Mouse (Mus musculus) intestine, embryonic 15.5 days (tissue): ENCODE results near the gene Cd151. TPM values are rescaled to one million over a fixed set of nuclear protein-coding genes. Genes with fewer than 3 reads are reported as not detected.
A peak's percentile ranks its signal among the peaks of the same experiment; 100 is the strongest.

Experiments used
- ATAC-seq: fragments of 200-750 bp; cut with Nextera tagmentation; 2 replicates; pipeline ENCODE4 v1.8.0; 2017; ENCODE audit warnings: moderate TSS enrichment, moderate library complexity
- H3K27ac ChIP-seq: fragments of 300-500 bp; sonication (generic); 2 replicates; pipeline ENCODE4 v1.5.1; 2015; ENCODE audit warnings: mild to moderate bottlenecking, inconsistent platforms
- H3K27me3 ChIP-seq: fragments of 300-500 bp; sonication (generic); replicated peaks from 2 replicates; pipeline ENCODE4 v1.6.1; 2015; ENCODE audit warnings: inconsistent platforms
- H3K36me3 ChIP-seq: fragments of 300-500 bp; sonication (generic); 2 replicates; pipeline ENCODE4 v1.6.1; 2015; ENCODE audit warnings: inconsistent platforms
- H3K4me1 ChIP-seq: fragments of 300-500 bp; sonication (generic); replicated peaks from 2 replicates; pipeline ENCODE4 v1.6.1; 2015; ENCODE audit warnings: inconsistent platforms
- H3K4me2 ChIP-seq: fragments of 300-500 bp; sonication (generic); replicated peaks from 2 replicates; pipeline ENCODE4 v1.6.1; 2015; ENCODE audit warnings: mild to moderate bottlenecking, inconsistent platforms
- H3K4me3 ChIP-seq: fragments of 300-500 bp; sonication (generic); replicated peaks from 2 replicates; pipeline ENCODE4 v1.5.1; 2015; ENCODE audit warnings: inconsistent platforms
- H3K9ac ChIP-seq: fragments of 300-500 bp; sonication (generic); 2 replicates; pipeline ENCODE4 v1.6.1; 2015; ENCODE audit warnings: inconsistent platforms
- H3K9me3 ChIP-seq: fragments of 300-500 bp; sonication (generic); 2 replicates; pipeline ENCODE4 v1.6.1; 2016; ENCODE audit warnings: inconsistent platforms
- WGBS: fragments of 180-500 bp; shearing (Covaris S2); methylation state at CpG from one replicate; pipeline ENCODE4 v1.1.7; 2015; 5-methylcytosine and 5-hydroxymethylcytosine counted together
- polyA plus RNA-seq: library from polyadenylated mRNA; unstranded; fragments of >200 nt; fragmentation: Nextera tagmentation; extraction: Ambion mirVana; gene quantifications from 2 replicates; pipeline ENCODE4 v1.2.1, GENCODE M21; 2015

Gene Cd151
- polyA plus RNA-seq, 1 experiment from 2014 or later: 21.5 TPM

- Histone ChIP-seq H3K27me3 (peaks cover 47% of the 10 kb centered on the region), H3K36me3 (peaks cover 5% of the 10 kb centered on the region), H3K4me2 (peak overlapping the region; percentile 92), H3K9ac (peak overlapping the region; percentile 62), H3K4me3 (peak overlapping the region; percentile 49), H3K27ac (peak overlapping the region; percentile 56; the same call in 1 of the 2 replicates), H3K9me3 (no peaks in the 10 kb centered on the region), H3K4me1 (peaks cover 44% of the 10 kb centered on the region)
- 16% methylated on average over 5 of the region's 5 CpGs for WGBS
- no peak for ATAC-seq
These were observed 4.8 kb upstream of the Cd151 start for GRCm38 (mm10) chr7:141462333-141462821.

- WGBS: 44% methylated on average over 12 of the region's 12 CpGs
- H3K4me2 ChIP-seq: peak overlapping the region; percentile 52
- ATAC-seq: no peak
- H3K36me3 ChIP-seq: peaks cover 5% of the 10 kb centered on the region
- 0 out of 2 replicates have a peak overlapping the region, but pooled peaks have one; percentile 11 for H3K4me3 ChIP-seq
- H3K27ac ChIP-seq: no peak overlapping the region
- H3K9me3 ChIP-seq: no peaks in the 10 kb centered on the region
- peak overlapping the region; percentile 5; the same call in 1 of the 2 replicates for H3K9ac ChIP-seq
- H3K4me1 ChIP-seq: peaks cover 53% of the 10 kb centered on the region
- H3K27me3 ChIP-seq: peaks cover 47% of the 10 kb centered on the region
These were observed 3.2 kb upstream of the Cd151 start for GRCm38 (mm10) chr7:141463824-141464602.

- no peak for ATAC-seq
- Histone ChIP-seq H3K9ac (peak overlapping the region; percentile 27; the same call in 1 of the 2 replicates), H3K27me3 (peaks cover 47% of the 10 kb centered on the region)
These were observed 2.5 kb upstream of the Cd151 start for GRCm38 (mm10) chr7:141464603-141465201.

GRCm38 (mm10) chr7:141465388-141466044 lies 1.7 kb upstream of the Cd151 start:
- Histone ChIP-seq H3K4me1 (peaks cover 58% of the 10 kb centered on the region), H3K4me2 (no peak overlapping the region)

More at GRCm38 (mm10) chr7:141464603-141465201, 2.5 kb upstream of the Cd151 start:
- H3K27ac ChIP-seq: no peak overlapping the region
- 11% methylated on average over 38 of the region's 38 CpGs for WGBS
- 0 out of 2 replicates have a peak, but pooled peaks cover under 1% of the 10 kb centered on the region for H3K36me3 ChIP-seq
- peak overlapping the region; percentile 11; the same call in 1 of the 2 replicates for H3K4me3 ChIP-seq
- peaks cover 60% of the 10 kb centered on the region for H3K4me1 ChIP-seq
- H3K9me3 ChIP-seq: no peaks in the 10 kb centered on the region
- H3K4me2 ChIP-seq: peak overlapping the region; percentile 52

GRCm38 (mm10) chr7:141466045-141466394 lies 1.2 kb upstream of the Cd151 start:
- H3K27ac ChIP-seq: no peak overlapping the region
- H3K4me1 ChIP-seq: peaks cover 54% of the 10 kb centered on the region
- no peak overlapping the region for H3K4me2 ChIP-seq
- 83% methylated on average over 7 of the region's 7 CpGs for WGBS
- ATAC-seq: no peak
- H3K4me3 ChIP-seq: no peak overlapping the region
- H3K36me3 ChIP-seq: peaks cover 13% of the 10 kb centered on the region
- peaks cover 44% of the 10 kb centered on the region for H3K27me3 ChIP-seq
- H3K9me3 ChIP-seq: no peaks in the 10 kb centered on the region
- no peak overlapping the region for H3K9ac ChIP-seq

More at GRCm38 (mm10) chr7:141465388-141466044, 1.7 kb upstream of the Cd151 start:
- Histone ChIP-seq H3K4me3 (no peak overlapping the region), H3K27ac (no peak overlapping the region), H3K36me3 (peaks cover 8% of the 10 kb centered on the region), H3K9me3 (no peaks in the 10 kb centered on the region), H3K27me3 (peaks cover 47% of the 10 kb centered on the region), H3K9ac (peak overlapping the region; percentile 21; the same call in 1 of the 2 replicates)
- no peak for ATAC-seq
- 34% methylated on average over 10 of the region's 10 CpGs for WGBS

GRCm38 (mm10) chr7:141466607-141467148 lies 514 bp upstream of the Cd151 start:
- H3K36me3 ChIP-seq: peaks cover 19% of the 10 kb centered on the region
- H3K4me1 ChIP-seq: peaks cover 48% of the 10 kb centered on the region
- H3K4me2 ChIP-seq: peak overlapping the region; percentile 86
- peaks cover 38% of the 10 kb centered on the region for H3K27me3 ChIP-seq
- H3K27ac ChIP-seq: peak overlapping the region; percentile 59; the same call in 1 of the 2 replicates
- no peak for ATAC-seq
- H3K9ac ChIP-seq: peak overlapping the region; percentile 82; the same call in 1 of the 2 replicates
- WGBS: 65% methylated on average over 10 of the region's 10 CpGs
- peak overlapping the region; percentile 82 for H3K4me3 ChIP-seq
- no peaks in the 10 kb centered on the region for H3K9me3 ChIP-seq

GRCm38 (mm10) chr7:141468164-141468521 lies 951 bp downstream of the Cd151 start:
- H3K27me3 ChIP-seq: peaks cover 24% of the 10 kb centered on the region
- peaks cover 22% of the 10 kb centered on the region for H3K36me3 ChIP-seq
- no peaks in the 10 kb centered on the region for H3K9me3 ChIP-seq
- peak overlapping the region; percentile 82 for H3K4me3 ChIP-seq
- peaks cover 42% of the 10 kb centered on the region for H3K4me1 ChIP-seq
- H3K4me2 ChIP-seq: peak overlapping the region; percentile 86
- peak overlapping the region; percentile 89 for H3K27ac ChIP-seq
- H3K9ac ChIP-seq: peak overlapping the region; percentile 82
- WGBS: 11% methylated on average over 5 of the region's 5 CpGs
- peak; percentile 27 for ATAC-seq

- Histone ChIP-seq H3K27me3 (peaks cover 18% of the 10 kb centered on the region), H3K4me1 (peaks cover 47% of the 10 kb centered on the region), H3K4me2 (peak overlapping the region; percentile 86), H3K27ac (peak overlapping the region; percentile 89), H3K9me3 (no peaks in the 10 kb centered on the region), H3K4me3 (peak overlapping the region; percentile 82), H3K36me3 (peaks cover 22% of the 10 kb centered on the region), H3K9ac (peak overlapping the region; percentile 82)
- ATAC-seq: peak; percentile 74
- 3% methylated on average over 8 of the region's 8 CpGs for WGBS
These were observed 1.5 kb downstream of the Cd151 start for GRCm38 (mm10) chr7:141468522-141469211.

GRCm38 (mm10) chr7:141469352-141469751 lies 2.2 kb downstream of the Cd151 start:
- Histone ChIP-seq H3K36me3 (peaks cover 22% of the 10 kb centered on the region), H3K27ac (peak overlapping the region; percentile 89), H3K9me3 (no peaks in the 10 kb centered on the region), H3K4me1 (peaks cover 51% of the 10 kb centered on the region), H3K4me3 (peak overlapping the region; percentile 82; the same call in 1 of the 2 replicates), H3K4me2 (peak overlapping the region; percentile 86), H3K9ac (peak overlapping the region; percentile 82), H3K27me3 (peaks cover 12% of the 10 kb centered on the region)
- 85% methylated on average over 6 of the region's 6 CpGs for WGBS
- no peak for ATAC-seq

- H3K27me3 ChIP-seq: peaks cover 4% of the 10 kb centered on the region; the same call in 1 of the 2 replicates
- no peak overlapping the region for H3K27ac ChIP-seq
- H3K4me3 ChIP-seq: no peak overlapping the region
- peaks cover 46% of the 10 kb centered on the region for H3K4me1 ChIP-seq
- peak overlapping the region; percentile 82; the same call in 1 of the 2 replicates for H3K9ac ChIP-seq
- ATAC-seq: no peak
- 0 out of 2 replicates have a peak overlapping the region, but pooled peaks have one; percentile 86 for H3K4me2 ChIP-seq
- WGBS: 90% methylated on average over 18 of the region's 18 CpGs
- H3K36me3 ChIP-seq: peaks cover 22% of the 10 kb centered on the region
- H3K9me3 ChIP-seq: no peaks in the 10 kb centered on the region
These were observed 2.9 kb downstream of the Cd151 start for GRCm38 (mm10) chr7:141469901-141470636.

GRCm38 (mm10) chr7:141470637-141470944 lies 3.4 kb downstream of the Cd151 start:
- Histone ChIP-seq H3K9ac (no peak overlapping the region), H3K4me3 (no peak overlapping the region), H3K4me2 (no peak overlapping the region), H3K4me1 (peaks cover 43% of the 10 kb centered on the region), H3K27me3 (0 out of 2 replicates have a peak, but pooled peaks cover 4% of the 10 kb centered on the region), H3K36me3 (peaks cover 22% of the 10 kb centered on the region), H3K9me3 (no peaks in the 10 kb centered on the region), H3K27ac (no peak overlapping the region)
- WGBS: 98% methylated on average over 10 of the region's 10 CpGs
- ATAC-seq: no peak
